In genomic region chr9:46642696-46643095, GRCm38 (mm10) we compare ENCODE assay signal across 10 mouse cellular contexts.
A peak's percentile ranks its signal among the peaks of the same experiment; 100 is the strongest.
DNase-seq lines count a peak whose midpoint lies in the region; ATAC-seq lines count a peak whose summit lies in the region.
"Had no signal": no experiment of that assay in that cellular context is flagged by ENCODE, and none has a peak within 500 bp of the region (broad histone marks: within the 10 kb centered on the region; RNA-seq: fewer than 3 reads in every experiment).

No protein-coding gene starts in this region.

- WGBS in forebrain, embryonic 10.5 days = 7% methylated on average over 9 of the region's 9 CpGs
- WGBS in forebrain, embryonic 15.5 days = 7% methylated on average over 9 of the region's 9 CpGs
- WGBS in midbrain, embryonic 14.5 days = 7% methylated on average over 9 of the region's 9 CpGs
- 12% methylated on average over 9 of the region's 9 CpGs for WGBS in midbrain, embryonic 16.5 days

- no peak overlapping the region for H3K4me2 ChIP-seq in forebrain, embryonic 15.5 days (replicated peaks)
- no peak overlapping the region for H3K4me2 ChIP-seq in midbrain, embryonic 14.5 days (ENCODE audit: low read length)
- H3K4me2 ChIP-seq in midbrain, embryonic 16.5 days (ENCODE audit: low read length) = no peak overlapping the region
- H3K4me2 ChIP-seq: embryonic facial prominence, embryonic 12.5 days; liver, embryonic 13.5 days had no signal

- DNase-seq in forebrain, embryonic 10.5 days (ENCODE audit: extremely low spot score, low spot score) = peak; percentile 75
- peak; percentile 66 for DNase-seq in midbrain, embryonic 14.5 days
- peak; percentile 78 for DNase-seq in forelimb bud, embryonic 11.5 days (ENCODE audit: low read depth, low spot score)
- DNase-seq in lung, postnatal 36 days = peak; percentile 12
- no peak for DNase-seq in spleen, adult 12 weeks (ENCODE audit: low spot score)
- DNase-seq: liver, embryonic 13.5 days had no signal

- no peak overlapping the region for H3K27ac ChIP-seq in forebrain, embryonic 10.5 days
- H3K27ac ChIP-seq in forebrain, embryonic 15.5 days (replicated peaks) = no peak overlapping the region
- no peak overlapping the region for H3K27ac ChIP-seq in midbrain, embryonic 14.5 days (replicated peaks; ENCODE audit: low read depth, low read length)
- H3K27ac ChIP-seq in midbrain, embryonic 16.5 days (ENCODE audit: low read length) = no peak overlapping the region
- H3K27ac ChIP-seq: embryonic facial prominence, embryonic 12.5 days; liver, embryonic 13.5 days had no signal

- H3K9ac ChIP-seq in forebrain, embryonic 15.5 days (replicated peaks) = no peak overlapping the region
- no peak overlapping the region for H3K9ac ChIP-seq in midbrain, embryonic 14.5 days (replicated peaks; ENCODE audit: low read length)
- no peak overlapping the region for H3K9ac ChIP-seq in midbrain, embryonic 16.5 days (ENCODE audit: low read depth, low read length)
- H3K9ac ChIP-seq: embryonic facial prominence, embryonic 12.5 days; liver, embryonic 13.5 days had no signal

- H3K36me3 ChIP-seq in forebrain, embryonic 10.5 days (replicated peaks) = no peaks in the 10 kb centered on the region
- no peaks in the 10 kb centered on the region for H3K36me3 ChIP-seq in forebrain, embryonic 15.5 days
- H3K36me3 ChIP-seq in midbrain, embryonic 14.5 days (ENCODE audit: control insufficient read depth, insufficient read depth, low read length) = no peaks in the 10 kb centered on the region
- H3K36me3 ChIP-seq in midbrain, embryonic 16.5 days (ENCODE audit: control insufficient read depth, insufficient read depth, low read length) = no peaks in the 10 kb centered on the region
- H3K36me3 ChIP-seq: embryonic facial prominence, embryonic 12.5 days; liver, embryonic 13.5 days had no signal

- H3K27me3 ChIP-seq in forebrain, embryonic 10.5 days (ENCODE audit: poor library complexity, severe bottlenecking) = no peaks in the 10 kb centered on the region
- H3K27me3 ChIP-seq in forebrain, embryonic 15.5 days = no peaks in the 10 kb centered on the region
- H3K27me3 ChIP-seq in midbrain, embryonic 14.5 days (ENCODE audit: control insufficient read depth, insufficient read depth, low read length) = no peaks in the 10 kb centered on the region
- H3K27me3 ChIP-seq in midbrain, embryonic 16.5 days (ENCODE audit: control insufficient read depth, insufficient read depth, low read depth, low read length) = no peaks in the 10 kb centered on the region
- H3K27me3 ChIP-seq: embryonic facial prominence, embryonic 12.5 days; liver, embryonic 13.5 days had no signal

- no peaks in the 10 kb centered on the region for H3K9me3 ChIP-seq in forebrain, embryonic 10.5 days
- no peaks in the 10 kb centered on the region for H3K9me3 ChIP-seq in forebrain, embryonic 15.5 days
- H3K9me3 ChIP-seq in midbrain, embryonic 14.5 days (ENCODE audit: control insufficient read depth, low read length) = no peaks in the 10 kb centered on the region
- no peaks in the 10 kb centered on the region for H3K9me3 ChIP-seq in midbrain, embryonic 16.5 days (replicated peaks; ENCODE audit: control insufficient read depth, low read length, poor library complexity, severe bottlenecking)
- H3K9me3 ChIP-seq: embryonic facial prominence, embryonic 12.5 days; liver, embryonic 13.5 days had no signal

- peaks cover 15% of the 10 kb centered on the region for H3K4me1 ChIP-seq in forebrain, embryonic 10.5 days
- peaks cover 16% of the 10 kb centered on the region for H3K4me1 ChIP-seq in forebrain, embryonic 15.5 days
- peaks cover 21% of the 10 kb centered on the region for H3K4me1 ChIP-seq in midbrain, embryonic 14.5 days (ENCODE audit: control insufficient read depth, insufficient read depth, low read length)
- H3K4me1 ChIP-seq in midbrain, embryonic 16.5 days (ENCODE audit: control insufficient read depth, insufficient read depth, low read length) = peaks cover 6% of the 10 kb centered on the region
- H3K4me1 ChIP-seq: embryonic facial prominence, embryonic 12.5 days; liver, embryonic 13.5 days had no signal

- H3K4me3 ChIP-seq in forebrain, embryonic 10.5 days = no peak overlapping the region
- no peak overlapping the region for H3K4me3 ChIP-seq in forebrain, embryonic 15.5 days
- H3K4me3 ChIP-seq in midbrain, embryonic 14.5 days (replicated peaks; ENCODE audit: low read depth, low read length) = no peak overlapping the region
- no peak overlapping the region for H3K4me3 ChIP-seq in midbrain, embryonic 16.5 days (ENCODE audit: low read depth, low read length)
- H3K4me3 ChIP-seq: embryonic facial prominence, embryonic 12.5 days; liver, embryonic 13.5 days had no signal

- ATAC-seq in forebrain, embryonic 15.5 days (replicated peaks) = no peak
- ATAC-seq in midbrain, embryonic 14.5 days (ENCODE audit: low FRiP score, low TSS enrichment) = no peak
- no peak for ATAC-seq in midbrain, embryonic 16.5 days
- no peak for ATAC-seq in inflammation-experienced regulatory T-cells, adult 6 months
